Mouse (Mus musculus): ENCODE measurements at regions not wholly inside any gene's neighbourhood (a gene's known extent, or its start where the extent isn't known, plus 50 kb on each side); places are given as distances from the start of the nearest gene placed in this dataset.

DNA sequence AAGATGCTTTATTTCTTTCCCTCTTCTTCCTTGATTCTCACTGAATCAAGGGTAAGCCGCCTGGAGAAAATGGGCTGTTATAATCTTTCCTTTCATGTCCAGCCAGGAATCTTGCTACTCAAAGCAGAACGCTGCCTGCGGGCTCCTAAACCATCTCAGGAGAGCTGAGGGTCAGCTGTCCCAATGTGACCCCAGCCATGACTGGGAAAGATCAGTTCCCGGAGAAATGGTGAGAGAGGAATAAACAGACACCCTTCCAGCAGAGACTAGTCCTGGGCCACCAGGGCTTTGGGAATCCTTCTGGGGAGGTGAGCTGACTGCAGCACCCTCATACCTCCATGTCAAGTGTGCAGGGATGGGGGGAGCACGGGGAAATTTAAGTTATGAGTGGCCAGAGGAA lies 195.4 kb upstream of the Dio3 start:
- ATAC-seq (no peak), DNase-seq (no peak)
- no peaks in the 10 kb centered on the region for H3K27me3 ChIP-seq (ENCODE audit: insufficient read depth, low read length)
- H3K9me3 ChIP-seq (ENCODE audit: low read length) = no peaks in the 10 kb centered on the region
- no peak overlapping the region for H3K4me2 ChIP-seq (ENCODE audit: low read depth)
- H3K36me3 ChIP-seq (ENCODE audit: insufficient read depth) = no peaks in the 10 kb centered on the region
- H3K9ac ChIP-seq = no peak overlapping the region
- H3K27ac ChIP-seq (ENCODE audit: low read depth, low read length) = no peak overlapping the region
- no peak for TF ChIP-seq CTCF (IDR thresholded peaks at IDR 0.05; ENCODE audit: low read depth)
- no peaks in the 10 kb centered on the region for H3K4me1 ChIP-seq (ENCODE audit: insufficient read depth)
- 76% methylated on average over 5 of the region's 5 CpGs for WGBS
- no peak overlapping the region for H3K4me3 ChIP-seq (ENCODE audit: low read depth, low read length)

- TF ChIP-seq CTCF (IDR thresholded peaks at IDR 0.05; ENCODE audit: low read depth) = no peak
- H3K9me3 ChIP-seq (ENCODE audit: low read length) = no peaks in the 10 kb centered on the region
- no peak overlapping the region for H3K4me3 ChIP-seq (ENCODE audit: low read depth, low read length)
- ATAC-seq (no peak), DNase-seq (no peak)
- H3K36me3 ChIP-seq (ENCODE audit: insufficient read depth) = no peaks in the 10 kb centered on the region
- WGBS = 91% methylated on average over 2 of the region's 2 CpGs
- H3K27ac ChIP-seq (ENCODE audit: low read depth, low read length) = no peak overlapping the region
- H3K4me1 ChIP-seq (ENCODE audit: insufficient read depth) = no peaks in the 10 kb centered on the region
- no peaks in the 10 kb centered on the region for H3K27me3 ChIP-seq (ENCODE audit: insufficient read depth, low read length)
- H3K9ac ChIP-seq = no peak overlapping the region
- no peak overlapping the region for H3K4me2 ChIP-seq (ENCODE audit: low read depth)
These were observed 191.9 kb upstream of the Dio3 start for GRCm38 (mm10) chr12:110086921-110087320.

DNA sequence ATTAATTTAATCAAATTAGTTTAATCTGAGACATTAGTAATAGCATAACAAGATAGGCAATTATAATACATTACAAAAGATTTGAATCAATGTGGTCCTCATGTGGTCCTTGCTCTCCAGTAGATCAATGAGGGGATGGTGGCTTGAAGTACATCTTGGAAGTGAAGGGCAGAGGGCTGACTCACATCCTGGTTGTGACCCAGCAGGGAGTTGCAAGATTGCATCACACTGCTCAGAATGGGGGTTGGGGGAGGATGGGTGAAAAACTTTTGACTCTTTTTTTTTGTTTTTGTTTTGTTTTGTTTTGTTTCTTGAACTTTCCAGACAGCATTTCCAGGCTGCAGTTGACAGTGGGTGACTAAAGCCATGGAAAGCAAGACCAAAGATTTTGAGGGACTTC lies 191.1 kb upstream of the Dio3 start:
- ATAC-seq (no peak), DNase-seq (no peak)
- Histone ChIP-seq H3K4me2 (ENCODE audit: low read depth) (no peak overlapping the region), H3K27ac (ENCODE audit: low read depth, low read length) (no peak overlapping the region), H3K4me1 (ENCODE audit: insufficient read depth) (no peaks in the 10 kb centered on the region), H3K9ac (no peak overlapping the region), H3K9me3 (ENCODE audit: low read length) (no peaks in the 10 kb centered on the region), H3K36me3 (ENCODE audit: insufficient read depth) (no peaks in the 10 kb centered on the region), H3K4me3 (ENCODE audit: low read depth, low read length) (no peak overlapping the region), H3K27me3 (ENCODE audit: insufficient read depth, low read length) (no peaks in the 10 kb centered on the region)
- TF ChIP-seq CTCF (IDR thresholded peaks at IDR 0.05; ENCODE audit: low read depth) = no peak

DNA sequence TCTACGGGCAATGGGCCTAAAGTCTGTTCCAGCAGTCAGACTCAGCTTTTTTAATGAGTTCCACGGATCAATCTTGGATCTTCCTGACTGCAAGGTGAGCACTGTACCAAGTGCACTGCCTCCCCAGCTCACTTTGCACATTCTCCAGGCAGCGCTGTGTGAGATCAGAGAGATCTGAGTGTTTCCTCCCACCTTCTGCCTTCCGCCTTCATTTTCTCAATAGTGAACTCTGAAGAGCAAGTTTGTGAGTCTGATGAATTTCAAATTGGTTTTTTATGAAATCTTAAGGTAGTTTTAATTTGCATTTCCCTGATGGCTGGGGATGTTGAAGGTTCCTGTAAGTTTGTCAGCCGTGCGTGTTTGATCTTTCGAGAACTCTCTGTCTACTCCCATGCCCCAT lies 176.7 kb upstream of the Dio3 start:
- Histone ChIP-seq H3K36me3 (ENCODE audit: insufficient read depth) (no peaks in the 10 kb centered on the region), H3K4me2 (ENCODE audit: low read depth) (no peak overlapping the region), H3K9me3 (ENCODE audit: low read length) (0 out of 2 replicates have a peak, but pooled peaks cover 5% of the 10 kb centered on the region), H3K27ac (ENCODE audit: low read depth, low read length) (no peak overlapping the region), H3K9ac (no peak overlapping the region), H3K4me1 (ENCODE audit: insufficient read depth) (no peaks in the 10 kb centered on the region), H3K27me3 (ENCODE audit: insufficient read depth, low read length) (no peaks in the 10 kb centered on the region), H3K4me3 (ENCODE audit: low read depth, low read length) (no peak overlapping the region)
- WGBS = 77% methylated on average over 7 of the region's 7 CpGs
- no peak for TF ChIP-seq CTCF (IDR thresholded peaks at IDR 0.05; ENCODE audit: low read depth)
- ATAC-seq (no peak), DNase-seq (no peak)

- no peak for DNase-seq
- H3K27me3 ChIP-seq (ENCODE audit: insufficient read depth, low read length) = no peaks in the 10 kb centered on the region
- 77% methylated on average over 11 of the region's 11 CpGs for WGBS
- no peaks in the 10 kb centered on the region for H3K4me1 ChIP-seq (ENCODE audit: insufficient read depth)
- H3K4me2 ChIP-seq (ENCODE audit: low read depth) = no peak overlapping the region
- no peaks in the 10 kb centered on the region for H3K36me3 ChIP-seq (ENCODE audit: insufficient read depth)
- no peak for ATAC-seq
- TF ChIP-seq CTCF (IDR thresholded peaks at IDR 0.05; ENCODE audit: low read depth) = no peak
- H3K4me3 ChIP-seq (ENCODE audit: low read depth, low read length) = no peak overlapping the region
- no peaks in the 10 kb centered on the region for H3K9me3 ChIP-seq (ENCODE audit: low read length)
- H3K27ac ChIP-seq (ENCODE audit: low read depth, low read length) = no peak overlapping the region
- no peak overlapping the region for H3K9ac ChIP-seq
These were observed 166.7 kb upstream of the Dio3 start for GRCm38 (mm10) chr12:110112051-110112722.

GRCm38 (mm10) chr12:110112723-110113105 lies 166.2 kb upstream of the Dio3 start:
- Histone ChIP-seq H3K9ac (no peak overlapping the region), H3K36me3 (ENCODE audit: insufficient read depth) (no peaks in the 10 kb centered on the region), H3K4me2 (ENCODE audit: low read depth) (no peak overlapping the region), H3K4me3 (ENCODE audit: low read depth, low read length) (no peak overlapping the region), H3K27me3 (ENCODE audit: insufficient read depth, low read length) (no peaks in the 10 kb centered on the region), H3K9me3 (ENCODE audit: low read length) (no peaks in the 10 kb centered on the region), H3K27ac (ENCODE audit: low read depth, low read length) (no peak overlapping the region), H3K4me1 (ENCODE audit: insufficient read depth) (no peaks in the 10 kb centered on the region)
- no peak for DNase-seq
- TF ChIP-seq CTCF (IDR thresholded peaks at IDR 0.05; ENCODE audit: low read depth) = no peak
- no peak for ATAC-seq
- 91% methylated on average over 7 of the region's 7 CpGs for WGBS

GRCm38 (mm10) chr12:110120141-110120540 lies 158.7 kb upstream of the Dio3 start:
- H3K4me3 ChIP-seq (ENCODE audit: low read depth, low read length) = no peak overlapping the region
- H3K4me1 ChIP-seq (ENCODE audit: insufficient read depth) = no peaks in the 10 kb centered on the region
- no peak overlapping the region for H3K9ac ChIP-seq
- 43% methylated on average over 7 of the region's 7 CpGs for WGBS
- H3K36me3 ChIP-seq (ENCODE audit: insufficient read depth) = no peaks in the 10 kb centered on the region
- TF ChIP-seq CTCF (IDR thresholded peaks at IDR 0.05; ENCODE audit: low read depth) = no peak
- no peak overlapping the region for H3K4me2 ChIP-seq (ENCODE audit: low read depth)
- no peaks in the 10 kb centered on the region for H3K27me3 ChIP-seq (ENCODE audit: insufficient read depth, low read length)
- no peak overlapping the region for H3K27ac ChIP-seq (ENCODE audit: low read depth, low read length)
- DNase-seq (no peak), ATAC-seq (no peak)
- H3K9me3 ChIP-seq (ENCODE audit: low read length) = no peaks in the 10 kb centered on the region
